Mouse (Mus musculus) forelimb bud, embryonic 11.5 days (tissue): ENCODE measurements around the gene Prpf4.

Source experiments
- DNase-seq: peaks from one replicate; pipeline ENCODE4 v3.0.0-alpha.2; 2012; ENCODE audit warnings: low read depth, low spot score

Prpf4 gene

GRCm38 (mm10) chr4:62408601-62409282 lies at the start of gene Prpf4, which contains the start of gene Cdc26:
TSS of gene Prpf4 (plus strand) at chr4:62408797.
TSS of gene Cdc26 (minus strand) at chr4:62408642.
- DNase-seq: peak; percentile 99

- DNase-seq: no peak
Observed at GRCm38 (mm10) chr4:62359256-62359775, 49.3 kb upstream of the Prpf4 start.

- DNase-seq: peak; percentile 98
Observed at GRCm38 (mm10) chr4:62360088-62360804, 48.4 kb upstream of the Prpf4 start, which contains the start of the genes Fkbp15 and Slc31a1. TSS of gene Fkbp15 (minus strand) at chr4:62360548. TSS of gene Slc31a1 (plus strand) at chr4:62360727.

- no peak for DNase-seq
Observed at GRCm38 (mm10) chr4:62360805-62361455, 47.7 kb upstream of the Prpf4 start.

GRCm38 (mm10) chr4:62361571-62361970 lies 47.0 kb upstream of the Prpf4 start:
- DNase-seq: no peak

GRCm38 (mm10) chr4:62361997-62362396 lies 46.6 kb upstream of the Prpf4 start:
- DNase-seq: no peak

- DNase-seq: no peak
Observed at GRCm38 (mm10) chr4:62362437-62362836, 46.2 kb upstream of the Prpf4 start.

GRCm38 (mm10) chr4:62364299-62364698 lies 44.3 kb upstream of the Prpf4 start:
- DNase-seq: no peak

- no peak for DNase-seq
Observed at GRCm38 (mm10) chr4:62366291-62366690, 42.3 kb upstream of the Prpf4 start.

- no peak for DNase-seq
Observed at GRCm38 (mm10) chr4:62367586-62367985, 41.0 kb upstream of the Prpf4 start.

GRCm38 (mm10) chr4:62369091-62369490 lies 39.5 kb upstream of the Prpf4 start:
- DNase-seq: no peak

GRCm38 (mm10) chr4:62372410-62372809 lies 36.2 kb upstream of the Prpf4 start:
- DNase-seq: no peak

- no peak for DNase-seq
Observed at GRCm38 (mm10) chr4:62372818-62373520, 35.6 kb upstream of the Prpf4 start.

- DNase-seq: no peak
Observed at GRCm38 (mm10) chr4:62373668-62374067, 34.9 kb upstream of the Prpf4 start.

- DNase-seq: no peak
Observed at GRCm38 (mm10) chr4:62374342-62374741, 34.3 kb upstream of the Prpf4 start.

- DNase-seq: no peak
Observed at GRCm38 (mm10) chr4:62376123-62376522, 32.5 kb upstream of the Prpf4 start.

GRCm38 (mm10) chr4:62379724-62380381 lies 28.7 kb upstream of the Prpf4 start:
- no peak for DNase-seq

GRCm38 (mm10) chr4:62383207-62383606 lies 25.4 kb upstream of the Prpf4 start:
- no peak for DNase-seq

GRCm38 (mm10) chr4:62383752-62384151 lies 24.8 kb upstream of the Prpf4 start:
- DNase-seq: no peak

- DNase-seq: no peak
Observed at GRCm38 (mm10) chr4:62384159-62384558, 24.4 kb upstream of the Prpf4 start.

- DNase-seq: no peak
Observed at GRCm38 (mm10) chr4:62385439-62385838, 23.2 kb upstream of the Prpf4 start.
